Mouse (Mus musculus) bone marrow macrophage, adult 2 months (primary cell): ENCODE results near the gene Tas2r119.

Experiments
- CTCF ChIP-seq: IDR thresholded peaks from 2 replicates; pipeline ENCODE4 v1.5.1; 2012; ENCODE audit warnings: low read depth, mild to moderate bottlenecking, low read length, moderate library complexity
- POLR2A ChIP-seq: IDR thresholded peaks from 2 replicates; pipeline ENCODE4 v1.6.1; 2012; ENCODE audit warnings: mild to moderate bottlenecking, low read depth, low read length, borderline replicate concordance

- TF ChIP-seq CTCF (no peak), POLR2A (no peak)
Measured at GRCm38 (mm10) chr15:32141657-32142056, 35.4 kb upstream of the Tas2r119 start.
